ENCODE assay signal across 8 mouse cellular contexts in the genomic region with DNA sequence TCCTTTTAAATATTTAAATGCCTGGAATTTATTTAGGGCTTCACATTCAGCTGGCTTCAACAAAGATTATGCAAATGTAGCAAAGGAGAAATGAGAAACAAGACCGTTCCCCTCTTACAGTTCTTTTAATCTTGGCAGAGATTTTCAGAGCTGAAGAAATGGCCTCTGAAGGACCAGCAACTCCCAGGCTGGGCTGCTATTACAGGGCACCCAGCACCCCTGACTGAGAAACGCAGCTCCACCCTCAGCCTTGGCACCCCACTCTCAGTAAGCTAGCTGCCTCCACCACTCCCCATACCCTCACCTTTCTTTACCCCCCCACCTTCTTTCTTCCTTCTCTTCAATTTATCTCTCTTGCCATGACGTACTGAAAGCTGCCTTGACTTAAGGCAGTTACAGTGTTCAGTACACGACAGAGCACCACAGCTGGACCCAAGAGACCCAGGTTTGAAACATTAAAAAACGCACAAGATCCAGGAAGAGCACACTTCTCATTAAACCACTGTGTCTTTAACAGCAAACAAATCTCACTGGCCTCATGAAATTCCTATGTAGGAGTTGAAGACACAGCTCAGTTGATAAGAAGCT. TPM values are rescaled to one million over a fixed set of nuclear protein-coding genes. Genes with fewer than 3 reads are reported as not detected.
DNase-seq lines count a peak whose midpoint lies in the region; ATAC-seq and TF ChIP-seq lines count a peak whose summit lies in the region.

No protein-coding gene starts in this region.

- intact Hi-C loops in heart, postnatal 36 days (cut with DNase I), result no loop called here
- intact Hi-C loops in gastrocnemius, postnatal 14 days (cut with DNase I; ENCODE audit: low total_unique reads), result no loop called here

- WGBS in heart, embryonic 12.5 days, result 47% methylated on average over 5 of the region's 5 CpGs
- WGBS in bone marrow, adult 2 months, result 41% methylated on average over 5 of the region's 5 CpGs
- 64% methylated on average over 5 of the region's 5 CpGs for WGBS in hindbrain, embryonic 11.5 days
- 21% methylated on average over 5 of the region's 5 CpGs for WGBS in midbrain, embryonic 13.5 days

- H3K4me1 ChIP-seq in heart, embryonic 12.5 days (replicated peaks), result peaks cover 96% of the 10 kb centered on the region
- peaks cover 14% of the 10 kb centered on the region for H3K4me1 ChIP-seq in bone marrow, adult 2 months (ENCODE audit: control insufficient read depth, insufficient read depth, low read length)
- H3K4me1 ChIP-seq in hindbrain, embryonic 11.5 days (replicated peaks; ENCODE audit: control insufficient read depth, insufficient read depth, low read length), result peaks cover 16% of the 10 kb centered on the region; the same call in 1 of the 2 replicates
- H3K4me1 ChIP-seq in midbrain, embryonic 13.5 days (replicated peaks), result peaks cover 77% of the 10 kb centered on the region

- peak overlapping the region; percentile 3; the same call in 1 of the 2 replicates for H3K4me3 ChIP-seq in heart, embryonic 12.5 days
- H3K4me3 ChIP-seq in bone marrow, adult 2 months (replicated peaks; ENCODE audit: control insufficient read depth, low read depth, low read length), result no peak overlapping the region
- no peak overlapping the region for H3K4me3 ChIP-seq in hindbrain, embryonic 11.5 days (ENCODE audit: low read depth, low read length)
- 0 out of 2 replicates have a peak overlapping the region, but pooled peaks have one; percentile 10 for H3K4me3 ChIP-seq in midbrain, embryonic 13.5 days (replicated peaks)

- no peaks in the 10 kb centered on the region for H3K27me3 ChIP-seq in heart, embryonic 12.5 days (replicated peaks)
- H3K27me3 ChIP-seq in hindbrain, embryonic 11.5 days (ENCODE audit: control insufficient read depth, insufficient read depth, low read length), result no peaks in the 10 kb centered on the region
- 0 out of 2 replicates have a peak, but pooled peaks cover 3% of the 10 kb centered on the region for H3K27me3 ChIP-seq in midbrain, embryonic 13.5 days

- no peak for TF ChIP-seq CTCF in bone marrow, adult 2 months (IDR thresholded peaks at IDR 0.05; ENCODE audit: control insufficient read depth, insufficient read depth, low read length)

- no peak for DNase-seq in heart, postnatal 36 days
- no peak for DNase-seq in hindbrain, embryonic 11.5 days (ENCODE audit: low spot score)
- DNase-seq in gastrocnemius, postnatal 14 days, result no peak
- DNase-seq in adrenal gland, adult (ENCODE audit: inconsistent age in 2 of 2, low spot score in 1 of 2), result no peak
- DNase-seq in left cerebral cortex, adult 18-20 months (ENCODE audit: low spot score in 2 of 2), result no peak

- no peaks in the 10 kb centered on the region for H3K36me3 ChIP-seq in heart, embryonic 12.5 days
- H3K36me3 ChIP-seq in hindbrain, embryonic 11.5 days (ENCODE audit: control insufficient read depth, insufficient read depth, low read length), result no peaks in the 10 kb centered on the region
- 0 out of 2 replicates have a peak, but pooled peaks cover 3% of the 10 kb centered on the region for H3K36me3 ChIP-seq in midbrain, embryonic 13.5 days

- H3K4me2 ChIP-seq in heart, embryonic 12.5 days, result peak overlapping the region; percentile 64
- 0 out of 2 replicates have a peak overlapping the region, but pooled peaks have one; percentile 12 for H3K4me2 ChIP-seq in hindbrain, embryonic 11.5 days (replicated peaks; ENCODE audit: low read depth, low read length)
- peak overlapping the region; percentile 50 for H3K4me2 ChIP-seq in midbrain, embryonic 13.5 days (replicated peaks)

- H3K9me3 ChIP-seq in heart, embryonic 12.5 days (replicated peaks), result no peaks in the 10 kb centered on the region
- H3K9me3 ChIP-seq in hindbrain, embryonic 11.5 days (ENCODE audit: control insufficient read depth, low read length), result no peaks in the 10 kb centered on the region
- no peaks in the 10 kb centered on the region for H3K9me3 ChIP-seq in midbrain, embryonic 13.5 days

- TF ChIP-seq POLR2A in bone marrow, adult 2 months (IDR thresholded peaks at IDR 0.05; ENCODE audit: borderline replicate concordance, control insufficient read depth, low read depth, low read length), result no peak

- no peak for ATAC-seq in heart, embryonic 12.5 days (ENCODE audit: insufficient number of reproducible peaks, low FRiP score)
- peak; percentile 50; the same call in 1 of the 2 replicates for ATAC-seq in hindbrain, embryonic 11.5 days (ENCODE audit: low FRiP score)
- peak; percentile 72 for ATAC-seq in midbrain, embryonic 13.5 days

- H3K27ac ChIP-seq in heart, embryonic 12.5 days (ENCODE audit: poor library complexity, severe bottlenecking), result peak overlapping the region; percentile 98
- H3K27ac ChIP-seq in bone marrow, adult 2 months (ENCODE audit: control insufficient read depth, insufficient read depth, low read depth, low read length, poor library complexity), result peak overlapping the region; percentile 76
- peak overlapping the region; percentile 58; the same call in 1 of the 2 replicates for H3K27ac ChIP-seq in hindbrain, embryonic 11.5 days (ENCODE audit: low read depth, low read length)
- H3K27ac ChIP-seq in midbrain, embryonic 13.5 days, result peak overlapping the region; percentile 93

- peak overlapping the region; percentile 73 for H3K9ac ChIP-seq in heart, embryonic 12.5 days
- H3K9ac ChIP-seq in hindbrain, embryonic 11.5 days (ENCODE audit: low read depth, low read length), result peak overlapping the region; percentile 16
- peak overlapping the region; percentile 48 for H3K9ac ChIP-seq in midbrain, embryonic 13.5 days (replicated peaks)

RNA-seq across cellular contexts. Expression of gene Sipa1l2, which starts 10.4 kb away (rescaled TPM):
- 32.8 and 36.0 TPM in 2 replicates for polyA plus RNA-seq in heart, embryonic 12.5 days (2016; fragmentation: Nextera tagmentation; extraction: Ambion mirVana)
- 10 to 100 TPM; 36.4 to 40.7 TPM for total RNA-seq in heart, postnatal 36 days (2021)
- polyA plus RNA-seq in bone marrow, adult 2 months (2011; ENCODE audit: insufficient read depth, insufficient read length, low replicate concordance, missing spikeins), result 2.4 and 6.7 TPM in 2 replicates
- polyA plus RNA-seq in hindbrain, embryonic 11.5 days (2014; fragmentation: Nextera tagmentation; extraction: Ambion mirVana), result 12.2 and 12.9 TPM in 2 replicates
- 27.5 and 31.8 TPM in 2 replicates for polyA plus RNA-seq in midbrain, embryonic 13.5 days (2015; fragmentation: Nextera tagmentation; extraction: Ambion mirVana)
- 10 to 100 TPM in 1 of 2 experiments, 1 to 10 TPM in 1; 8.8 to 10.1 TPM for total RNA-seq in gastrocnemius, postnatal 14 days (2021)
- 10 to 100 TPM; 42.4 to 43.1 TPM for total RNA-seq in left cerebral cortex, adult 18-20 months (2021)

Comparison
In these comparisons a context has a peak if more than half of its experiments do, and no peak if none do; other contexts are left out.
1. H3K4me2 ChIP-seq: peak in every context shown above with its lines; median percentile 64 in heart, embryonic 12.5 days; 50 in midbrain, embryonic 13.5 days; 12 in hindbrain, embryonic 11.5 days.
2. H3K4me3 ChIP-seq: peak in heart, embryonic 12.5 days (single experiment) and midbrain, embryonic 13.5 days (single experiment); none in bone marrow, adult 2 months (single experiment) and hindbrain, embryonic 11.5 days (single experiment).
3. H3K9ac ChIP-seq: peak in every context shown above with its lines; median percentile 73 in heart, embryonic 12.5 days; 48 in midbrain, embryonic 13.5 days; 16 in hindbrain, embryonic 11.5 days.
4. Peak in every context shown above with its lines, with median percentiles within 50 percentile points of each other: H3K27ac ChIP-seq.